Mouse (Mus musculus): ENCODE results near the gene Dab1.

DNA sequence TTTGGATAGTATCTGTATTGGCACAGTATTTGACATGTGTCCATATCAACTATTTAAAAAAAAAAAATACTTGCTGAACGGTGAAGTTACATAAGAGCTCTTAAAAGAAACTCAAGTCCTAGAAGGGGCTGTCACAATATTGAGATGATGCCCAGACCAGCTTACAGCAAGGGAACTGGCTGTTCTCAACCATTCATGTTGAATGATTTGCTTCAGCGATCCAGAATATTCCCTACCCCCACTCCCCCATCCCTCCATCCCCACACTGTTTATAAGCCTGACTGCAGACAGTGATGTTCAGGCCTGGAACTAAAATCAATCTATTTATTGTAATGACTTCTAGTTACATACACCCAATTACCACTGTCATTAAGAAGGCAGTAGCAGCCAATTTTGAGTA is 424.3 kb downstream of the Dab1 start:
- TF ChIP-seq POLR2A (IDR thresholded peaks at IDR 0.05; ENCODE audit: borderline replicate concordance, insufficient read depth, low read length) (no peak), CTCF (IDR thresholded peaks at IDR 0.05; ENCODE audit: borderline replicate concordance, insufficient read depth, low read depth, low read length) (no peak)
